Mouse (Mus musculus) kidney, embryonic 14.5 days (tissue): ENCODE data around the gene Rpia. TPM values are rescaled to one million over a fixed set of nuclear protein-coding genes. Genes with fewer than 3 reads are reported as not detected.
"Not testable (repeated sequence)": the region's sequence is repeated elsewhere in the genome, so short reads cannot be mapped to it uniquely, and the experiment has no call there.

Source experiments
- ATAC-seq: fragments of 200-750 bp; cut with Nextera tagmentation; 2 replicates; pipeline ENCODE4 v1.8.0; 2017; ENCODE audit warnings: moderate number of reproducible peaks, mild to moderate bottlenecking, moderate TSS enrichment, moderate library complexity; ENCODE audit not compliant: low FRiP score, low TSS enrichment
- H3K27ac ChIP-seq: fragments of 300-500 bp; sonication (generic); 2 replicates; pipeline ENCODE4 v1.5.1; 2014; ENCODE audit warnings: low read depth, mild to moderate bottlenecking, low read length, moderate library complexity, mixed read lengths
- H3K27me3 ChIP-seq: fragments of 300-500 bp; sonication (generic); 2 replicates; pipeline ENCODE4 v1.6.1; 2014; ENCODE audit warnings: mild to moderate bottlenecking, low read length; ENCODE audit not compliant: control insufficient read depth, insufficient read depth
- H3K36me3 ChIP-seq: fragments of 300-500 bp; sonication (generic); 2 replicates; pipeline ENCODE4 v1.6.1; 2014; ENCODE audit warnings: low read length, mixed read lengths; ENCODE audit not compliant: control insufficient read depth, insufficient read depth
- H3K4me1 ChIP-seq: fragments of 300-500 bp; sonication (generic); 2 replicates; pipeline ENCODE4 v1.6.1; 2014; ENCODE audit warnings: low read length, mixed read lengths; ENCODE audit not compliant: control insufficient read depth, insufficient read depth
- H3K4me2 ChIP-seq: fragments of 300-500 bp; sonication (generic); replicated peaks from 2 replicates; pipeline ENCODE4 v1.6.1; 2014; ENCODE audit warnings: low read depth, mild to moderate bottlenecking, low read length
- H3K4me3 ChIP-seq: fragments of 300-500 bp; sonication (generic); 2 replicates; pipeline ENCODE4 v1.5.1; 2014; ENCODE audit warnings: mild to moderate bottlenecking, low read length
- H3K9ac ChIP-seq: fragments of 300-500 bp; sonication (generic); 2 replicates; pipeline ENCODE4 v1.6.1; 2014; ENCODE audit warnings: low read depth, mild to moderate bottlenecking, low read length, moderate library complexity
- H3K9me3 ChIP-seq: fragments of 300-500 bp; sonication (generic); 2 replicates; pipeline ENCODE4 v1.6.1; 2016; ENCODE audit warnings: low read length; ENCODE audit not compliant: control insufficient read depth
- WGBS: fragments of 180-500 bp; shearing (Covaris S2); extraction: QIAGEN DNeasy Blood & Tissue Kit; methylation state at CpG from one replicate; pipeline ENCODE4 v1.1.7; 2014; 5-methylcytosine and 5-hydroxymethylcytosine counted together
- polyA plus RNA-seq: library from polyadenylated mRNA; unstranded; fragments of >200 nt; fragmentation: Nextera tagmentation; extraction: Ambion mirVana; gene quantifications from 2 replicates; pipeline ENCODE4 v1.2.1, GENCODE M21; 2014

Gene Rpia
- polyA plus RNA-seq, 1 experiment from 2014 or later = 3.2 TPM

- Histone ChIP-seq H3K9me3 (no peaks in the 10 kb centered on the region), H3K27me3 (no peaks in the 10 kb centered on the region), H3K36me3 (no peaks in the 10 kb centered on the region), H3K4me2 (peak overlapping the region; percentile 66), H3K27ac (no peak overlapping the region), H3K4me3 (peak overlapping the region; percentile 36), H3K4me1 (no peaks in the 10 kb centered on the region), H3K9ac (peak overlapping the region; percentile 3; the same call in 1 of the 2 replicates)
- ATAC-seq = peak; percentile 93
- 8% methylated on average over 23 of the region's 23 CpGs for WGBS
These were observed 32.3 kb upstream of the Rpia start for GRCm38 (mm10) chr6:70824085-70824986.

- H3K4me3 ChIP-seq, H3K4me1 ChIP-seq, H3K27ac ChIP-seq, H3K9ac ChIP-seq, H3K9me3 ChIP-seq, H3K36me3 ChIP-seq, H3K4me2 ChIP-seq, ATAC-seq, H3K27me3 ChIP-seq: not testable (repeated sequence)
- WGBS = 74% methylated on average over 4 of the region's 4 CpGs
These were observed 31.2 kb upstream of the Rpia start for GRCm38 (mm10) chr6:70823277-70823676.

GRCm38 (mm10) chr6:70822386-70822910 lies 30.4 kb upstream of the Rpia start:
- 70% methylated on average over 5 of the region's 5 CpGs for WGBS
- H3K27me3 ChIP-seq = no peaks in the 10 kb centered on the region
- no peaks in the 10 kb centered on the region for H3K9me3 ChIP-seq
- H3K4me2 ChIP-seq = no peak overlapping the region
- no peaks in the 10 kb centered on the region for H3K4me1 ChIP-seq
- ATAC-seq = no peak
- H3K9ac ChIP-seq = no peak overlapping the region
- no peak overlapping the region for H3K27ac ChIP-seq
- H3K36me3 ChIP-seq = no peaks in the 10 kb centered on the region
- H3K4me3 ChIP-seq = no peak overlapping the region

- Histone ChIP-seq H3K4me1 (no peaks in the 10 kb centered on the region), H3K36me3 (no peaks in the 10 kb centered on the region), H3K4me3 (no peak overlapping the region), H3K27ac (no peak overlapping the region), H3K4me2 (no peak overlapping the region), H3K9ac (no peak overlapping the region), H3K9me3 (no peaks in the 10 kb centered on the region), H3K27me3 (no peaks in the 10 kb centered on the region)
- 70% methylated on average over 2 of the region's 2 CpGs for WGBS
- ATAC-seq = no peak
These were observed 29.5 kb upstream of the Rpia start for GRCm38 (mm10) chr6:70821566-70821965.

GRCm38 (mm10) chr6:70815471-70815870 lies 23.4 kb upstream of the Rpia start:
- H3K4me2 ChIP-seq = no peak overlapping the region
- no peak overlapping the region for H3K27ac ChIP-seq
- ATAC-seq = no peak
- H3K4me3 ChIP-seq = no peak overlapping the region
- no peaks in the 10 kb centered on the region for H3K9me3 ChIP-seq
- H3K36me3 ChIP-seq = no peaks in the 10 kb centered on the region
- H3K27me3 ChIP-seq = no peaks in the 10 kb centered on the region
- H3K4me1 ChIP-seq = 0 out of 2 replicates have a peak, but pooled peaks cover 2% of the 10 kb centered on the region
- 84% methylated on average over 8 of the region's 8 CpGs for WGBS
- H3K9ac ChIP-seq = no peak overlapping the region

GRCm38 (mm10) chr6:70814629-70814950 lies 22.6 kb upstream of the Rpia start:
- H3K9ac ChIP-seq = no peak overlapping the region
- no peak overlapping the region for H3K27ac ChIP-seq
- WGBS = 86% methylated on average over 4 of the region's 4 CpGs
- H3K36me3 ChIP-seq = no peaks in the 10 kb centered on the region
- no peak for ATAC-seq
- H3K4me1 ChIP-seq = 0 out of 2 replicates have a peak, but pooled peaks cover 2% of the 10 kb centered on the region
- no peaks in the 10 kb centered on the region for H3K27me3 ChIP-seq
- no peak overlapping the region for H3K4me2 ChIP-seq
- no peak overlapping the region for H3K4me3 ChIP-seq
- H3K9me3 ChIP-seq = no peaks in the 10 kb centered on the region

- no peaks in the 10 kb centered on the region for H3K9me3 ChIP-seq
- no peak overlapping the region for H3K4me2 ChIP-seq
- 78% methylated on average over 18 of the region's 18 CpGs for WGBS
- H3K4me1 ChIP-seq = 0 out of 2 replicates have a peak, but pooled peaks cover 2% of the 10 kb centered on the region
- no peak for ATAC-seq
- H3K4me3 ChIP-seq = no peak overlapping the region
- no peaks in the 10 kb centered on the region for H3K27me3 ChIP-seq
- H3K9ac ChIP-seq = no peak overlapping the region
- H3K27ac ChIP-seq = no peak overlapping the region
- no peaks in the 10 kb centered on the region for H3K36me3 ChIP-seq
These were observed 22.0 kb upstream of the Rpia start for GRCm38 (mm10) chr6:70813921-70814628.

- Histone ChIP-seq H3K9ac (no peak overlapping the region), H3K4me3 (no peak overlapping the region), H3K27ac (peak overlapping the region; percentile 62; the same call in 1 of the 2 replicates), H3K36me3 (no peaks in the 10 kb centered on the region), H3K4me1 (0 out of 2 replicates have a peak, but pooled peaks cover 2% of the 10 kb centered on the region), H3K4me2 (no peak overlapping the region), H3K27me3 (no peaks in the 10 kb centered on the region), H3K9me3 (no peaks in the 10 kb centered on the region)
- ATAC-seq = peak; percentile 50; the same call in 1 of the 2 replicates
- WGBS = 38% methylated on average over 4 of the region's 4 CpGs
These were observed 20.5 kb upstream of the Rpia start for GRCm38 (mm10) chr6:70812526-70812895.
